Mouse (Mus musculus) E14TG2a.4 (cell line): ENCODE measurements around the gene Col4a4.

Source experiments
- H3K27me3 ChIP-seq: 2 replicates; pipeline ENCODE4 v1.6.1; 2014; ENCODE audit warnings: low read length, control low read depth; ENCODE audit not compliant: insufficient read depth
- H3K36me3 ChIP-seq: 2 replicates; pipeline ENCODE4 v1.6.1; 2014; ENCODE audit warnings: low read length, control low read depth; ENCODE audit not compliant: insufficient read depth
- H3K4me1 ChIP-seq: replicated peaks from 2 replicates; pipeline ENCODE4 v1.6.1; 2014; ENCODE audit warnings: low read depth, low read length, control low read depth
- H3K4me3 ChIP-seq: replicated peaks from 2 replicates; pipeline ENCODE4 v1.5.1; 2014; ENCODE audit warnings: mild to moderate bottlenecking, low read length
- H3K9me3 ChIP-seq: 2 replicates; pipeline ENCODE4 v1.6.1; 2014; ENCODE audit warnings: low read length, control low read depth
- CTCF ChIP-seq: conservative IDR thresholded peaks from 2 replicates; pipeline ENCODE4 v1.5.1; 2014; ENCODE audit warnings: low read length
- NANOG ChIP-seq: IDR thresholded peaks from 2 replicates; pipeline ENCODE4 v1.6.1; 2014; ENCODE audit warnings: borderline replicate concordance, low read length, mixed read lengths
- POU5F1 ChIP-seq: IDR thresholded peaks from 2 replicates; pipeline ENCODE4 v1.6.1; 2014; ENCODE audit warnings: low read length, borderline replicate concordance

Col4a4 gene

DNA sequence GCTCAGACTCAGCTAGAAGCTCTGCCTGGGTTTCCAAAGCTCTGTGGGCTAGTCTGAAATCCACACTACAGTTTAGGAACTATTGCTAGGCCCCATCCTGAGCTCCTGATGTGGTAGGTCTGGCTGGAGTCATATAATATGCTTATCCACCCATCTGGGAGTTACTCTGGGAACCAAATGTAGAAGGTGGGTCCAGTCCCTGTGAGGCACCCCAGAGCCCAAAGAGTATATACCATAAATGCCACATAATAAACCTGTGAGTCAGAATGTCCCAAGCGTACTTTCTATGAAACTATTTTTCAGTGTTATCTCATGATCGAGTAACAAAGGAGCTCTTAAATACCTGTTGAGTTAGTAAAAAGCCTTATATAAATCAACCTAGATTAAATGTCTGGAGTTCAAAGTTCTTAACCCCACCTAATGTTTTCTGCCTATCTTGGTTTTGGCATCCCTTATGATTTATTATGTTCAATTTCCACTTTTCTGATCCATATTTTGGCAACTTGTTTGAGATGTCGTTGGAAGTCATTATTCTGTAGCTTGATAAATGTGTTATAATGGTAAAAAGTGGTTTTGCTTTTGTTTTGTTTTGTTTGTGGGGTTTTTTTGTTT, 172.1 kb downstream of the Col4a4 start:
- H3K9me3 ChIP-seq, result no peaks in the 10 kb centered on the region
- H3K4me3 ChIP-seq, result no peak overlapping the region
- H3K36me3 ChIP-seq, result no peaks in the 10 kb centered on the region
- no peak for TF ChIP-seq POU5F1
- no peak for TF ChIP-seq NANOG
- TF ChIP-seq CTCF, result no peak
- no peaks in the 10 kb centered on the region for H3K27me3 ChIP-seq
- no peaks in the 10 kb centered on the region for H3K4me1 ChIP-seq

DNA sequence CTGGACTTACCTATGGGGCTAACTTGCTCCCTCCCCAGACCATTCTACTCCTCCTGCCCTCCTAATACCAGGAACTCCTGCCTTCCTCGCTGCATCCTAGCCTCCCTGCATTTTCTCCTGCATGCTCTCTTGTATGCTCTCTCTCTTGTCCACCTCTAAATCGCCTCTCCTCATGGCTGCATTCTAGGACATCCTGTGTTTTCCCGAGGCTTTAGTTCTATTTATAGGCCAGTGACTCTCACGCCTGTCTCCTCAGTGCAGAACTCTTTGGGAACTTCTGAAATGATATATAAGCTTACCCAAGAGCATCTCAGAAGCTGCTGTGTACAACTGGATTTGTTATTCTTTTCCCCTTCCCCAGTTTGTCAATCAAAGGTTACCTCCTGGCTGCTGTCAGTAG, 174.6 kb downstream of the Col4a4 start:
- no peak for TF ChIP-seq POU5F1
- TF ChIP-seq CTCF, result no peak
- no peak for TF ChIP-seq NANOG
- Histone ChIP-seq H3K36me3 (no peaks in the 10 kb centered on the region), H3K27me3 (no peaks in the 10 kb centered on the region), H3K9me3 (no peaks in the 10 kb centered on the region), H3K4me3 (no peak overlapping the region), H3K4me1 (no peaks in the 10 kb centered on the region)

DNA sequence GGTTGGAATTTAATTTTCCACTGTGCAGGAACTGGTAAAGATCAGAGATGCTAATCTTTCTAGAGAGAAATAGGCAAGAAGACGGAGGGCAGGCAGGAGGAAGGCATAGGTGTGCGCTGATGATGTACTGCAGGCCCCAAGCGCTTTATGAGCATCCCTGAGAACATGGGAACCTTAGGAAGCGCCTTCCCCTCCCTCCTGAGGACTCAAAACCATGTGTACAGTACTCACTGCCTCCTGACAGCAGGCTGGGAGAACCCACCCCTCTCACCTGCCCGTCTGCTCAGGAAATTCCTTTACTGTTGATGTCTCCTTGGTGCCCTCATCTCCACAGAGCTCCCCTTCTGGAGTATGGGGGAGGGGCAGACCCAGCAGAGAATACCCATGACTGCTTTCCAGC, 175.1 kb downstream of the Col4a4 start:
- Histone ChIP-seq H3K4me3 (no peak overlapping the region), H3K27me3 (no peaks in the 10 kb centered on the region), H3K36me3 (no peaks in the 10 kb centered on the region), H3K9me3 (no peaks in the 10 kb centered on the region), H3K4me1 (no peaks in the 10 kb centered on the region)
- TF ChIP-seq NANOG (no peak), CTCF (no peak), POU5F1 (no peak)

DNA sequence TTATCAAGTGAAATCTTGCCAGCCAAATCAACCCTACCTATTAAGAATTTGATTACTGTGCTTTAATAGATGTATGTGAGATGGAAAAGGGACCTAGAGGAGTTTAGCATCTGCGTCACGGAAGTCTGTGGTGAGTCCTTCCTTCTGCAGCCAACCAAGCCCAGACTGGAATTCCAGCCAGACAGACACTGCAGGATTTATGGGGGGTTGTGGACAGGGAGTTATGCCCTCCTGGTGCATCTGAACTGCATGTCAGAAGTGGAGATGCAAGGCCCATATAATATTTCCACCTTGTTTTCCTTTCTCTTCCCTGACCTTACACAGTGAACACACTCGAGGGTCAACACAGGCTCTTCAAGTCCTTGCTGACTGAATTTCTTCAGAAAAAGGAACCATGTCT, 176.1 kb downstream of the Col4a4 start:
- no peaks in the 10 kb centered on the region for H3K9me3 ChIP-seq

DNA sequence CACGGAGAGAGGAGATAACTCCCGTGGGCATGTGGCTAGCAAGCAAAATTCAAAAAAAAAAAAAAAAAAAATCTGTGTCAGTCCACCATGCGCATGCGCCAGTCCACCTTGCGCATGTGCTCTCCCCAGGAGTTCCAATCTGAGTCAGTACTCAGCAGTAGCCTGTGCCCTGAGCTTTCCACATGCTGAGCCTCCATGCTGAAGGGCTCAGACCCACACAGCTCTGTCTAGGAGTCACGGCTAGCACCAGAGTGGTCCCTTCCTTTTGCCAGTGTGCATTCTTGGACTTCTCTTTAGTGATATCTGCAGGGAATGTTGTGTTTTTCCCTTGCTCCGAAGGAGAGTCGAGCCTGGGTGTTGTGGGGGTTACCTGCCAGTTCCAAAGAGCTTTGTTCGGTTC, 177.4 kb downstream of the Col4a4 start:
- Histone ChIP-seq H3K9me3 (no peaks in the 10 kb centered on the region), H3K4me1 (no peaks in the 10 kb centered on the region), H3K27me3 (no peaks in the 10 kb centered on the region), H3K36me3 (no peaks in the 10 kb centered on the region), H3K4me3 (no peak overlapping the region)
- TF ChIP-seq POU5F1, result no peak
- TF ChIP-seq NANOG, result no peak
- no peak for TF ChIP-seq CTCF

More for the DNA sequence above, 176.1 kb downstream of the Col4a4 start:
- Histone ChIP-seq H3K27me3 (no peaks in the 10 kb centered on the region), H3K4me3 (no peak overlapping the region), H3K4me1 (no peaks in the 10 kb centered on the region), H3K36me3 (no peaks in the 10 kb centered on the region)
- TF ChIP-seq NANOG, result no peak
- no peak for TF ChIP-seq CTCF
- TF ChIP-seq POU5F1, result no peak

DNA sequence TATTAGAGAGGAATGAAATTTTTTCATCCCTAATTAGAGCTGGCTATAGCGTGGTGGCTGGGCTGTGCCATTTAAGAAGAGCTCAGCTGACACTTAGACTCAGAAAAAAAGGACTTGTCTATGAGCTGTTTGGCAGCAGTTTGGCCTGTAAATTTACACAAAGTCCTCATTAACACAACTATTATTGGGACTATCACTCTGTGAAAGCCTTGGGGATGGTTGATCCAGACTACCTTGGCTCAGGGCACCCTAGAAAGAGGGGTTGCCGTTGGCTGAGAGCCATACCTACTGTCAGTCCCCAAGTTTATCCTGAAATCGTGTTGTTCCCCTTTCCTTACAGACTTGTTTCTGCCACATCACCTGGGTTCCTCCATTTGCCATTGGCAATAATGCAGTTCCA, 178.9 kb downstream of the Col4a4 start:
- H3K4me1 ChIP-seq, result no peaks in the 10 kb centered on the region
- H3K27me3 ChIP-seq, result no peaks in the 10 kb centered on the region
- no peaks in the 10 kb centered on the region for H3K9me3 ChIP-seq
- H3K4me3 ChIP-seq, result no peak overlapping the region
- H3K36me3 ChIP-seq, result no peaks in the 10 kb centered on the region
- TF ChIP-seq NANOG (no peak), POU5F1 (no peak), CTCF (no peak)
